Mouse (Mus musculus) lung, embryonic 16.5 days (tissue): Measurements from ENCODE around the gene Ppp2r2c. TPM values are rescaled to one million over a fixed set of nuclear protein-coding genes. Genes with fewer than 3 reads are reported as not detected.
A peak's percentile ranks its signal among the peaks of the same experiment; 100 is the strongest.

Experiments
- ATAC-seq: fragments of 200-750 bp; cut with Nextera tagmentation; 2 replicates; pipeline ENCODE4 v1.8.0; 2017; ENCODE audit warnings: low read depth, mild to moderate bottlenecking, moderate library complexity
- H3K27ac ChIP-seq: fragments of 300-500 bp; sonication (generic); 2 replicates; pipeline ENCODE4 v1.5.1; 2014; ENCODE audit warnings: mild to moderate bottlenecking, control low read depth, low read length
- H3K27me3 ChIP-seq: fragments of 300-500 bp; sonication (generic); 2 replicates; pipeline ENCODE4 v1.6.1; 2014; ENCODE audit warnings: low read depth, low read length, mixed read lengths; ENCODE audit not compliant: control insufficient read depth, insufficient read depth
- H3K36me3 ChIP-seq: fragments of 300-500 bp; sonication (generic); 2 replicates; pipeline ENCODE4 v1.6.1; 2014; ENCODE audit warnings: low read length; ENCODE audit not compliant: control insufficient read depth, insufficient read depth
- H3K4me1 ChIP-seq: fragments of 300-500 bp; sonication (generic); replicated peaks from 2 replicates; pipeline ENCODE4 v1.6.1; 2014; ENCODE audit warnings: low read length, mixed read lengths; ENCODE audit not compliant: control insufficient read depth, insufficient read depth
- H3K4me2 ChIP-seq: fragments of 300-500 bp; sonication (generic); 2 replicates; pipeline ENCODE4 v1.6.1; 2014; ENCODE audit warnings: low read depth, low read length, control low read depth
- H3K4me3 ChIP-seq: fragments of 300-500 bp; sonication (generic); 2 replicates; pipeline ENCODE4 v1.5.1; 2014; ENCODE audit warnings: mild to moderate bottlenecking, low read length, control low read depth
- H3K9ac ChIP-seq: fragments of 300-500 bp; sonication (generic); 2 replicates; pipeline ENCODE4 v1.6.1; 2014; ENCODE audit warnings: low read length, control low read depth
- H3K9me3 ChIP-seq: fragments of 300-500 bp; sonication (generic); 2 replicates; pipeline ENCODE4 v1.6.1; 2016; ENCODE audit warnings: low read length; ENCODE audit not compliant: control insufficient read depth
- WGBS: fragments of 180-500 bp; shearing (Covaris S2); extraction: QIAGEN DNeasy Blood & Tissue Kit; methylation state at CpG from one replicate; pipeline ENCODE4 v1.1.7; 2014; 5-methylcytosine and 5-hydroxymethylcytosine counted together
- polyA plus RNA-seq: library from polyadenylated mRNA; unstranded; fragments of >200 nt; fragmentation: Nextera tagmentation; extraction: Ambion mirVana; gene quantifications from 2 replicates; pipeline ENCODE4 v1.2.1, GENCODE M21; 2015

Gene Ppp2r2c
- polyA plus RNA-seq, 1 experiment from 2014 or later: 0.10 TPM

DNA sequence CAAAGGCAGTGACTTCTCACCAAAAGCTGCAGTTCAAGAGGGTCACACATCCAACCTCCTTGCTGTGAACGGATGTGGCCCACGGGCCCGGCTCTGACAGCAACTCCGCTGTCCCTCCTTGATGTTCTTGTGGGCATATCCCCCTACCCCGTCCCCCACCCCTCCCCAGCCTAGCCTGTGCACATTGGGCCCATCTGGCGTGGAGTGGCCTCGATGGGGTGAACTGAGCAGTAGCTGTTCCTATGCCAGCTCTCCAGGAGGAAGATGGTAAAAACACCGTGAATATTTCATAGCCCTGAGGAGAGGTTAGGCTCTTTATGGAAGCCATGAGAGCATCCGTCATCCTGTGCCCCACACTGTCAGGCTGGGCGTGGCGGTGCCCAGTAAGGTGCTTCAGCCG is 15.2 kb downstream of the Ppp2r2c start:
- Histone ChIP-seq H3K27me3 (no peaks in the 10 kb centered on the region), H3K9ac (no peak overlapping the region), H3K4me1 (no peaks in the 10 kb centered on the region), H3K4me3 (no peak overlapping the region), H3K4me2 (no peak overlapping the region), H3K36me3 (no peaks in the 10 kb centered on the region), H3K27ac (no peak overlapping the region), H3K9me3 (no peaks in the 10 kb centered on the region)
- 71% methylated on average over 12 of the region's 12 CpGs for WGBS
- no peak for ATAC-seq

DNA sequence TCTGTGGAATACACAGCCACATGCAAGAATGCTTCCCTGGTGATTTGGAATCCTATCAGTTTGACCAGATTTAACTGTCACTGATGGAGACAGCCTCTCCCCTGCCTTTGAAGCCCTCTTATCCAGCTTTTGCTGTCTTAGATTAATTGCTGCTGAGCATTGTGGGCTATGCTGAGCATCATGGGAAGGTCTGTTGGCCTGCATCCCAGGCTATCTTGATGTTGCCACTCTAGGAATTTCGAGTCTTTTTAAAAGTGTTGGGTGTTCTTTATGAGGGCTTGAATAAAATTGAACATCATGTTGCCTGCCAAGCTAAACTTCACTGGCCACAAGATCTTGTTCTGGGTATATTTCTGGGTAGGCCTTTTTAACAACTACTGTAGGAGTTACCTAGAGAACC is 16.8 kb downstream of the Ppp2r2c start:
- Histone ChIP-seq H3K27me3 (no peaks in the 10 kb centered on the region), H3K36me3 (no peaks in the 10 kb centered on the region), H3K4me1 (no peaks in the 10 kb centered on the region), H3K4me3 (no peak overlapping the region), H3K4me2 (no peak overlapping the region), H3K27ac (no peak overlapping the region), H3K9me3 (no peaks in the 10 kb centered on the region), H3K9ac (no peak overlapping the region)
- no peak for ATAC-seq
- WGBS: 17% methylated on average over 1 of the region's 1 CpGs

DNA sequence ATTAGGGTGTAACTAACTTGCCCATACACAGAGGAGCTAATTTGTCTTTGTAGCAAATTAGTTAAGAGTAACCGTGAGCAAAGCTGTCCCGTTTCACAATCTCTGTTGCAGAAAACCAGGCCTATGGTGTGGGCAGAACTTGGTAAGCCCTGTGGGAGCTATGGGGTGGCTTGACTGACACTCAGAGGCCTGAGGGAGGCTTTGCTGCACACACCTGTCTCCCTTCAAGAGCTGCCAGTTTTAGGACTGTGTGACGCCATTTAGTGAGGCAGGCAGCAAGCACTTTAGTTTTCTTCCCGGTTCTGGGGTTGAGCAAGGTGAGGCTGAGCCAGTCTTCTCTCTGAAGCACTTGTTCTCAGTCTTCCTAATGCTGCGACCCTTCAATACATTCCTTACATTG is 17.3 kb downstream of the Ppp2r2c start:
- no peak overlapping the region for H3K27ac ChIP-seq
- no peak overlapping the region for H3K9ac ChIP-seq
- H3K4me3 ChIP-seq: no peak overlapping the region
- H3K4me2 ChIP-seq: no peak overlapping the region
- H3K9me3 ChIP-seq: no peaks in the 10 kb centered on the region
- no peak for ATAC-seq
- H3K27me3 ChIP-seq: no peaks in the 10 kb centered on the region
- no peaks in the 10 kb centered on the region for H3K4me1 ChIP-seq
- WGBS: 66% methylated on average over 5 of the region's 5 CpGs
- H3K36me3 ChIP-seq: no peaks in the 10 kb centered on the region

DNA sequence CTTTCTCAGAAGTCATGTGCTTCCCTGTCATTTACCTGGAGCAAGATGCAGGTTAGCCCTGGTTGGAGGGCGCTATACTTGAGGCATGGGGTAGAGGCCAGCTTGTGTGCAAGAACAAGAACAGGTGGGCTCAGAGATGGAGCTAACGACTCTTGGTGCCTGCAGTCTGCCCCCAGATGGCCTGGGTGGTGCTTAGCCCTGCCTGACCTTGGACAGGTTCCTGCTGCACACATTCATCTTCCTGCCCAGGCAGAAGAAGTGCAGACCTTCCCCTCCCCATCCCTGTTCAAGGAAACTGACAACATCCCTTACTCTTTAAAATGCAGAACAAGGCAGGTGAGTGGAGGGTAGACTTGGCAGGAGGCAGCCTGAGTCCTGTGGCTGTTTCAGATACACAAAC is 18.0 kb downstream of the Ppp2r2c start:
- Histone ChIP-seq H3K36me3 (no peaks in the 10 kb centered on the region), H3K4me2 (no peak overlapping the region), H3K4me1 (no peaks in the 10 kb centered on the region), H3K9ac (no peak overlapping the region), H3K27me3 (no peaks in the 10 kb centered on the region), H3K27ac (no peak overlapping the region), H3K4me3 (no peak overlapping the region), H3K9me3 (no peaks in the 10 kb centered on the region)
- 40% methylated on average over 2 of the region's 2 CpGs for WGBS
- no peak for ATAC-seq

DNA sequence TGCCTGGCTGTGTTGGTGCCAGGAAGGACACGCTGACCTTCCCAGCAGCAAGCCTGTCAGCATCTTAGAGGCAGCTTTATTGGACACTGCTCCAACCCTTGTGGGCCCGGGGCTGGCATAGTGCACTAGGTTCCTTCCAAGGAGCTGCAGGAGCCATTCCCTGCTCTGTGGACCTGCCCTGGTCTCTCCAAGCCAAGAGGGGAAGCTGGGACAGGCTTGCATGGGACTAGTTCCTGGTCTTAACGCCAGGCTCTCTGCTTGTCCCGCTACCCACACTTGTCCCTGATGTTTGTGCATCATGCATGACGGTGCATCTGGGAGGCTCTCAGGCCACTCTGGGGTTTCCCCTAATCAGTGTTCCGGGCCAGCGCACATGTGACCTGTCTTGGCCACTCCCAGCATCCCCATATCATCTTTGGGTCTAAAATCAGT is 18.6 kb downstream of the Ppp2r2c start:
- H3K4me2 ChIP-seq: no peak overlapping the region
- H3K27me3 ChIP-seq: no peaks in the 10 kb centered on the region
- no peak overlapping the region for H3K9ac ChIP-seq
- H3K4me3 ChIP-seq: no peak overlapping the region
- H3K27ac ChIP-seq: no peak overlapping the region
- WGBS: 67% methylated on average over 7 of the region's 7 CpGs
- ATAC-seq: no peak
- no peaks in the 10 kb centered on the region for H3K36me3 ChIP-seq
- H3K4me1 ChIP-seq: no peaks in the 10 kb centered on the region
- H3K9me3 ChIP-seq: no peaks in the 10 kb centered on the region

DNA sequence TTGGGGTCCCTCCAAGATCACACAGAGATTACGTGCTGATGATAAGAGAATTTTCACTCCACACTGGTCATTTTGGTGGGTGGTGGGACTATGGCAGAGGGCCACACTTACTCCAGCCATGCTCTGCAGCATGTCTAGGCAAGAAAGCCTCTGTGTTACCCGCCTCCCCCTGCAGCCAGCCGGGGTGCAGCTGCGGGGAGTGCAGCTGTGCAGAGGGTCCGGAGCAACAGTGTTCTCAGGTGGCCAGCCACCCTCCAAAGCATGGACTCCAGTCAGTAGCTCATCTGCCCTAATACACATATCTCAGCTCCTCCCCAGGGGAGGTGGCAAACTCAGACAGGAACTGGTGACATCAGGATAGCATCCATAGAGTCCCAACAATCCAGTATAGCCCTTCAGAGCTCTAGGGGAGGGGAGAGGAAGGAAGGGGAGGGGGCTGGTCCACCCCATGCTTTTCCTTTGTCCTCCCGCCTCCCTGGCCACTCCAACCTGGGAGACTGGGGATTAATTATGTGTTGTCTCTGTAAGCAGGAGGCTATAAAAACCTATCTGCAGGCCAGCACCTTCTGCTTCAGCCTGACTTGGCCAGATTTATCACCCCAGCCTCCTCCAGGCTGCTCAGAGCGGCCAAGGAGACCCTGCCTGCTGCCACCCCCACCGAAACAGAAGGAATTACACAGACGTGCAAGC is 19.1 kb downstream of the Ppp2r2c start:
- Histone ChIP-seq H3K4me1 (no peaks in the 10 kb centered on the region), H3K4me2 (no peak overlapping the region), H3K36me3 (no peaks in the 10 kb centered on the region), H3K27me3 (no peaks in the 10 kb centered on the region; the same call in 1 of the 2 replicates), H3K4me3 (no peak overlapping the region), H3K27ac (no peak overlapping the region), H3K9me3 (no peaks in the 10 kb centered on the region), H3K9ac (no peak overlapping the region)
- WGBS: 31% methylated on average over 9 of the region's 9 CpGs
- peak; percentile 49; the same call in 1 of the 2 replicates for ATAC-seq

DNA sequence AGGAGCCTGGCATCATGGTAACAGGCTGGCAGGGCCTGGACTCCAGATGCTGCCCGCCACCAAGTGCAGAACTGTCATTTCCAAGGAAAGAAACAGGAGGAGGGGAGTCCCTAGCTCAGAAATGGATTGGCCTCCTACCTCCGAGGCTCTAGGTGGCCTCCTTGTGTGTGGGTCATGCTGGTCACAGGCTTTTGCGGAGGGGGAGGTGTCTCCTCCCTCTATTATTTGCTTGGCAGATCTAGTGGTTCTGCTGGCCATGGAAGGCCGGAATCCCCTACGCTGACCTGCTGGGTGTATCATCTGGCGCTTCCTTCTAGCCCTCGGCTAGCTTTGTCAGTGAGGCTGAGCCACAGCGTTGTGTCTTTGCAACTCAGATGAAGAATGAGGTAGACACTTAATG is 20.2 kb downstream of the Ppp2r2c start:
- WGBS: 70% methylated on average over 8 of the region's 8 CpGs
- H3K27me3 ChIP-seq: no peaks in the 10 kb centered on the region; the same call in 1 of the 2 replicates
- no peak overlapping the region for H3K4me3 ChIP-seq
- no peak overlapping the region for H3K9ac ChIP-seq
- no peak overlapping the region for H3K4me2 ChIP-seq
- no peaks in the 10 kb centered on the region for H3K36me3 ChIP-seq
- no peak for ATAC-seq
- H3K4me1 ChIP-seq: no peaks in the 10 kb centered on the region
- no peak overlapping the region for H3K27ac ChIP-seq
- H3K9me3 ChIP-seq: no peaks in the 10 kb centered on the region

DNA sequence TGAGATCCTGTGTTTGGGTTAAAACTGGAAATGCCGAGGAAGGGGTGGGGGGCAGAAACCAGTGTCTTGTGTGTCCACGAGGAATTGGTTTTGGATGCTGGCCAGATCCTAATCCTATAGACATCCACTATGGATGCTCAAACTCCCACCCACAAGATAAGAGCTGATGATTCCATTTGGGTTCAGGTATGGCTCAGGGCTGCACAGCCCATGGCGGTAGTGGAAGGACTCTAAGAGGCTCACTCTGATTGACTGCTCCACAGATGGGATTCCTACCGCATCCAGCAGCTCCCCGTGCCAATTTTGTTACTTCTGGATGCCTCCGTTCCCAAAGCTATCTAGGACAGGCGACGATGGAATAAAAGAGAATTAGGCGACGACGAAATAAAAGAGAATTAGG is 20.6 kb downstream of the Ppp2r2c start:
- Histone ChIP-seq H3K27me3 (no peaks in the 10 kb centered on the region; the same call in 1 of the 2 replicates), H3K36me3 (no peaks in the 10 kb centered on the region), H3K9me3 (no peaks in the 10 kb centered on the region), H3K4me1 (no peaks in the 10 kb centered on the region), H3K27ac (no peak overlapping the region), H3K9ac (no peak overlapping the region), H3K4me2 (no peak overlapping the region), H3K4me3 (no peak overlapping the region)
- WGBS: 81% methylated on average over 11 of the region's 11 CpGs
- no peak for ATAC-seq

DNA sequence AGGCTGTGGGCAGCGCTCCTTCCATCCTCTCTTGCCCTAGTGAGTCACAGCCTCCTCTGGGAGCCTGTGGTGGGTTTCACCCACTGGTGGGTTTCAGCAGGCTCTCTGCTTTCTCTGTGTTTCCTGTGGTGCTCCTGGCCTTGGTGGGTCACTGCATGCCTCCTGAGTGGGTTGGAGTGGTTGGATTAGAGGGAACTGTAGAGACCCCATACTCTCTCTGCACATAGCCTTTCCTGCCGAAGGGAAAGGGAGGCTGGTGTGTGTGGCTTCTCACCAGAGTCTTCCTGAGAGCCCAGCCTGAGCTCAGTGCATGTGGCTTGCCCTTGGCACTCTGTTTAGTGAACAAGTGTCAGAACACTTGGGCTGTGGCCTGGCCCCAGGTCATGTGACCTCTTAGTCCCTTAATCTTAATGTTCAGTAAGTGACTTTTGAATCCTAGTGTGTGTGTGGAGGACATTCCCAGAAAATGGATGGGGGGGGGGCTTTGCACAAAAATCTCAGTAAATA is 21.1 kb downstream of the Ppp2r2c start:
- Histone ChIP-seq H3K4me3 (no peak overlapping the region), H3K9ac (no peak overlapping the region), H3K4me2 (no peak overlapping the region), H3K9me3 (no peaks in the 10 kb centered on the region), H3K4me1 (no peaks in the 10 kb centered on the region), H3K36me3 (no peaks in the 10 kb centered on the region), H3K27me3 (no peaks in the 10 kb centered on the region; the same call in 1 of the 2 replicates), H3K27ac (no peak overlapping the region)
- ATAC-seq: no peak
- 82% methylated on average over 2 of the region's 2 CpGs for WGBS
